Mouse (Mus musculus): ENCODE results near the gene Cenpi.

Gene Cenpi

GRCm38 (mm10) chrX:134362156-134362555 is 54.3 kb downstream of the Cenpi start:
- no peak for DNase-seq (ENCODE audit: low spot score in 2 of 2)

- DNase-seq (ENCODE audit: low spot score in 2 of 2) = no peak
Measured at GRCm38 (mm10) chrX:134365421-134365820, 57.5 kb downstream of the Cenpi start.

- DNase-seq (ENCODE audit: low spot score in 2 of 2) = no peak
Measured at GRCm38 (mm10) chrX:134366547-134366946, 58.7 kb downstream of the Cenpi start.

- no peak for DNase-seq (ENCODE audit: low spot score in 2 of 2)
Measured at GRCm38 (mm10) chrX:134371279-134371678, 63.4 kb downstream of the Cenpi start.

- no peak for DNase-seq (ENCODE audit: low spot score in 2 of 2)
Measured at GRCm38 (mm10) chrX:134374190-134374589, 66.3 kb downstream of the Cenpi start.

- no peak for DNase-seq (ENCODE audit: low spot score in 2 of 2)
Measured at GRCm38 (mm10) chrX:134384896-134385295, 77.0 kb downstream of the Cenpi start.

GRCm38 (mm10) chrX:134398972-134399371 is 91.1 kb downstream of the Cenpi start:
- peak in 1 of 2 experiments; percentile 12 for DNase-seq (ENCODE audit: low spot score in 2 of 2)

- no peak for DNase-seq (ENCODE audit: low spot score in 2 of 2)
Measured at GRCm38 (mm10) chrX:134403863-134404583, 96.1 kb downstream of the Cenpi start, which contains the start of gene Drp2. Drp2 (plus strand) TSS chrX:134404551.

- peak in 1 of 2 experiments; percentile 22 for DNase-seq (ENCODE audit: low spot score in 2 of 2)
Measured at GRCm38 (mm10) chrX:134404584-134404955, 96.7 kb downstream of the Cenpi start.

- no peak for DNase-seq (ENCODE audit: low spot score in 2 of 2)
Measured at GRCm38 (mm10) chrX:134409354-134409900, 101.5 kb downstream of the Cenpi start.

- no peak for DNase-seq (ENCODE audit: low spot score in 2 of 2)
Measured at GRCm38 (mm10) chrX:134412096-134412495, 104.2 kb downstream of the Cenpi start.
